Mouse (Mus musculus): ENCODE results near the gene Smim13. TPM values are rescaled to one million over a fixed set of nuclear protein-coding genes. Genes with fewer than 3 reads are reported as not detected.
"Not testable (repeated sequence)": the region's sequence is repeated elsewhere in the genome, so short reads cannot be mapped to it uniquely, and the experiment has no call there.

The Smim13 gene
- polyA plus RNA-seq, 1 experiment from 2014 or later: 30.0 TPM

DNA sequence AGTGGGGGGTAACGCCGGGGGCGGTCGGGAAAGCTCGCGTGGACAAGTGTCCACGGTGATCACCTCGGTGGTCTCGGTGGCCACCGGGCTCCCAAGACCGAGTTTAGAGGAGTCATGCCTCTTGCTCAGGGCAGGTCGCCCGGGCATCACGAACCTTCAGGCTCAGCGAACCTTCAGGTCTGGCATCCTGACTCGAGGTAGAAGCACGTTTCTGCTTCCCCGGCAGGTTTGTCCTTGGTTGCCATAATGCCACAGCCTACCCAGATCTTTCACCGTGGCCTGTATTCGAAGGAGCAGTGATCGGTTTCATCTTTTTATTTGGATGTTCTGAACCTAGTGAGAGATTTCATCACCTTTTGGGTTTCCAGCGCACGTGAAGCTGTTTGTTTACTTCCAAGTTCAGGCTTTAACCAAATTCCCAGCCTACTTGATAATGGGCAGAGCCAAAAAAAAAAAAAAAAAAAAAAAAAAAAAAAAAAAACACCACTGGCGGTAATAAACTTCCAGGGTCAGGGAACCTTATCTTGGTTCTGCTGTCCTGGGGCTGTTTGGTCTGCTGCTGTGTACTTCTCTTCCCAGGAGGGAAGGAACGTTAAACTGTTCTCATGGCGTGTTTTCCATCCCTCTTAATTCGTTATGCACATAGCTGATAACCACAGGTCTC lies 806 bp downstream of the Smim13 start:
- Histone ChIP-seq H3K4me2 (ENCODE audit: low read depth, low read length) (peak overlapping the region; percentile 57), H3K9me3 (ENCODE audit: control insufficient read depth, low read length) (no peaks in the 10 kb centered on the region), H3K27ac (ENCODE audit: low read depth, low read length) (peak overlapping the region; percentile 90), H3K4me3 (ENCODE audit: low read depth, low read length) (peak overlapping the region; percentile 77), H3K36me3 (ENCODE audit: control insufficient read depth, insufficient read depth, low read length) (no peaks in the 10 kb centered on the region), H3K9ac (replicated peaks; ENCODE audit: low read depth, low read length) (peak overlapping the region; percentile 89), H3K4me1 (ENCODE audit: control insufficient read depth, insufficient read depth, low read length) (no peaks in the 10 kb centered on the region), H3K27me3 (ENCODE audit: control insufficient read depth, insufficient read depth, low read length) (no peaks in the 10 kb centered on the region)
- no peak for ATAC-seq (ENCODE audit: low read depth)
- 2% methylated on average over 27 of the region's 27 CpGs for WGBS

DNA sequence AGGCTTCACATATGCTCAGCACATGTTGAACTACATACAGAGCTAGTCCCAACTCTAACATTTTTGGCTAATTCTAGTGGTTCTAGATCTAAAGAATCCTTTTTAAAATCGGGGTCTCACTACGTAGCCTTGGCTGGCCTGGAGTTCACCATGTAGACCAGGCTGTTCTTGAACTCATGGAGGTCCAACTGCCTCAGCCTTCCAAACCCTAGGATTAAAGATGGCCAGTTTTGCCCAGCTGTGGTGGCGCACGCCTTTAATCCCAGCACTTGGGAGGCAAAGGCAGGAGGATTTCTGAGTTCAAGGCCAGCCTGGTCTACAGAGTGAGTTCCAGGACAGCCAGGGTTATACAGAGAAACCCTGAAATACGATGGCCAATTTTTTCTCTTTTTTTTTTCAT lies 1.6 kb downstream of the Smim13 start:
- not testable (repeated sequence) for H3K9ac ChIP-seq (replicated peaks; ENCODE audit: low read depth, low read length); H3K4me1 ChIP-seq (ENCODE audit: control insufficient read depth, insufficient read depth, low read length); ATAC-seq (ENCODE audit: low read depth); H3K9me3 ChIP-seq (ENCODE audit: control insufficient read depth, low read length); H3K4me3 ChIP-seq (ENCODE audit: low read depth, low read length); H3K27me3 ChIP-seq (ENCODE audit: control insufficient read depth, insufficient read depth, low read length); H3K36me3 ChIP-seq (ENCODE audit: control insufficient read depth, insufficient read depth, low read length); H3K27ac ChIP-seq (ENCODE audit: low read depth, low read length)
- peak overlapping the region; percentile 57 for H3K4me2 ChIP-seq (ENCODE audit: low read depth, low read length)
- WGBS: 94% methylated on average over 5 of the region's 5 CpGs

DNA sequence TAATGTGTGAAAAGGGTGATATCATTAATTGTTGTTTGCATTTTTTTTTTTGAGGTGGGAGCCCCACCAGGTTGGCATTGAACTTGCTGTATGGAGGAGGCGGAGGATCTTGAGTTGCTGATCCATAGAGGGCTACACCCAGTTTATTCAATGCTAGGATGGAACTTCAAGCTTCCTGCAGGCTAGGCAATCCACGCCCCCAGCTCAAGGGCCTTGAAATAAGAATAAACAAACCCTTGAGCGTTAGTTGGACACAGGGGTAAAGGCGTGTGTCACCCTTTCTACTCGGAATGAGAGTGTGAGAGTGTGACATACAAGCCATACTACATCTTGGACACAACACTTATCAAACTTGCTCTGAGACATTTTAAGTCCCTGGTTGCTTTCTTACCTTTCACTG lies 2.0 kb downstream of the Smim13 start:
- whole genome bisulfite sequencing: 87% methylated on average over 5 of the region's 5 CpGs
- Histone ChIP-seq H3K4me3 (ENCODE audit: low read depth, low read length) (no peak overlapping the region), H3K4me2 (ENCODE audit: low read depth, low read length) (no peak overlapping the region), H3K27me3 (ENCODE audit: control insufficient read depth, insufficient read depth, low read length) (no peaks in the 10 kb centered on the region), H3K4me1 (ENCODE audit: control insufficient read depth, insufficient read depth, low read length) (no peaks in the 10 kb centered on the region), H3K9me3 (ENCODE audit: control insufficient read depth, low read length) (no peaks in the 10 kb centered on the region), H3K36me3 (ENCODE audit: control insufficient read depth, insufficient read depth, low read length) (no peaks in the 10 kb centered on the region), H3K9ac (replicated peaks; ENCODE audit: low read depth, low read length) (no peak overlapping the region), H3K27ac (ENCODE audit: low read depth, low read length) (no peak overlapping the region)
- ATAC-seq (ENCODE audit: low read depth): no peak

DNA sequence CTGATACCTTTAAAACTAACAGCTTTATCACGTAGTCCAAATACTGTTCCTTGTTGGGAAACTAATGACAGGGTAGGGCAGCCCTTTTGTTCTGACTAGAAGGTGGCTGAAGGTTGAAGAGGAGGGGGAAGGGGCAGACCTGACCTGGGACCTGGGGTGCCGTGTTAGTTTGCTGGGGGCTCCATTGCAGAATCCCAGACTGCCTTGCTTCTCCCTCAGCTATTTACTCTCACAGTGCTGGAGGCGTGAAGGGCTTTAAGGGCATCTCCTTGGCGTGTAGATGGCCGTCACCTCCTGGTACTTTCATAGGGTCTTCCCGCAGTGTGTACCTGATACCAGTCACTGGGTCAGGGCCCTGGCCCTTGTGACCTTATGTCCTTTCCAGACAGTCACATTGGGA lies 2.5 kb downstream of the Smim13 start:
- Histone ChIP-seq H3K4me3 (ENCODE audit: low read depth, low read length) (no peak overlapping the region), H3K27ac (ENCODE audit: low read depth, low read length) (no peak overlapping the region), H3K4me2 (ENCODE audit: low read depth, low read length) (no peak overlapping the region), H3K4me1 (ENCODE audit: control insufficient read depth, insufficient read depth, low read length) (no peaks in the 10 kb centered on the region), H3K9me3 (ENCODE audit: control insufficient read depth, low read length) (no peaks in the 10 kb centered on the region), H3K36me3 (ENCODE audit: control insufficient read depth, insufficient read depth, low read length) (no peaks in the 10 kb centered on the region), H3K9ac (replicated peaks; ENCODE audit: low read depth, low read length) (no peak overlapping the region), H3K27me3 (ENCODE audit: control insufficient read depth, insufficient read depth, low read length) (no peaks in the 10 kb centered on the region)
- ATAC-seq (ENCODE audit: low read depth): no peak
- WGBS: 90% methylated on average over 6 of the region's 6 CpGs

DNA sequence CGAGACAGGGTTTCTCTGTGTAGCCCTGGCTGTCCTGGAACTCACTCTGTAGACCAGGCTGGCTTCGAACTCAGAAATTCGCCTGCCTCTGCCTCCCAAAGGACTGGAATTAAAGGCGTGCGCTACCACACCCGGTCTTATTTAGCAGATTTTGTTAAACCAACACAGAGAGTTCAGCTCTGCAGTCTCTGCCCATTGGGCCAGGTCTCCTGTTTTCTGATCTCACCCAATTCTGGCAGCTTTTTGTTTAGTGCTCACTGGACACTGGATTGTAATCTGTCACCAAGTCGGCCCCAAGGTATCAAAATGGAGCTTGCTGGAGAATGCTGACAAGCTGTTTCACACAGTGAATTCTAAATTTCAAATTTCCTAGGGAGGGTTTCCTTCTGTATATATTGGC lies 3.1 kb downstream of the Smim13 start:
- no peaks in the 10 kb centered on the region for H3K9me3 ChIP-seq (ENCODE audit: control insufficient read depth, low read length)
- no peaks in the 10 kb centered on the region for H3K36me3 ChIP-seq (ENCODE audit: control insufficient read depth, insufficient read depth, low read length)
- H3K27me3 ChIP-seq (ENCODE audit: control insufficient read depth, insufficient read depth, low read length): no peaks in the 10 kb centered on the region
- H3K4me2 ChIP-seq (ENCODE audit: low read depth, low read length): no peak overlapping the region
- no peak for ATAC-seq (ENCODE audit: low read depth)
- no peak overlapping the region for H3K27ac ChIP-seq (ENCODE audit: low read depth, low read length)
- no peak overlapping the region for H3K9ac ChIP-seq (replicated peaks; ENCODE audit: low read depth, low read length)
- no peaks in the 10 kb centered on the region for H3K4me1 ChIP-seq (ENCODE audit: control insufficient read depth, insufficient read depth, low read length)
- whole genome bisulfite sequencing: 94% methylated on average over 7 of the region's 7 CpGs
- H3K4me3 ChIP-seq (ENCODE audit: low read depth, low read length): no peak overlapping the region

DNA sequence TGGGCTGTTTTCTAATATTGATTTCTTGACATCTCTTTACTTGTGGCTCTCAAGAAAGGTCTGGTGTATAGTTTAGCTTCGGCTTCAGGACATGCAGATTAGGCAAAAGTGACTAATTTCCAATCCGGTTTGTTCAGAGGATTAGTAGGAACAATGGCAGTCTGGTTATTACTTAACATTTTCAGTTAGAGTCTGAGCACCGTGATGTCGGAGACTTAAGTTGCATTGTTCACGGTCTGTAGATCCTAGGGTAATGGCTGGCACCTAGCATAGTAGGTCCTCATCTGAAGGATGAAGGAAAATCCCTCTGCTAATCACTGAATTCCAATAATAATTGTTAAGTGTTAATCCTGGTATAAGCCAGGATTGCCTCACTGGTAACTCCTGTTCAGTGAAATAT lies 6.5 kb downstream of the Smim13 start:
- no peaks in the 10 kb centered on the region for H3K27me3 ChIP-seq (ENCODE audit: control insufficient read depth, insufficient read depth, low read length)
- no peak overlapping the region for H3K27ac ChIP-seq (ENCODE audit: low read depth, low read length)
- WGBS: 94% methylated on average over 5 of the region's 5 CpGs
- no peaks in the 10 kb centered on the region for H3K36me3 ChIP-seq (ENCODE audit: control insufficient read depth, insufficient read depth, low read length)
- H3K9ac ChIP-seq (replicated peaks; ENCODE audit: low read depth, low read length): no peak overlapping the region
- H3K9me3 ChIP-seq (ENCODE audit: control insufficient read depth, low read length): no peaks in the 10 kb centered on the region
- ATAC-seq (ENCODE audit: low read depth): no peak
- no peaks in the 10 kb centered on the region for H3K4me1 ChIP-seq (ENCODE audit: control insufficient read depth, insufficient read depth, low read length)
- no peak overlapping the region for H3K4me3 ChIP-seq (ENCODE audit: low read depth, low read length)
- H3K4me2 ChIP-seq (ENCODE audit: low read depth, low read length): no peak overlapping the region

DNA sequence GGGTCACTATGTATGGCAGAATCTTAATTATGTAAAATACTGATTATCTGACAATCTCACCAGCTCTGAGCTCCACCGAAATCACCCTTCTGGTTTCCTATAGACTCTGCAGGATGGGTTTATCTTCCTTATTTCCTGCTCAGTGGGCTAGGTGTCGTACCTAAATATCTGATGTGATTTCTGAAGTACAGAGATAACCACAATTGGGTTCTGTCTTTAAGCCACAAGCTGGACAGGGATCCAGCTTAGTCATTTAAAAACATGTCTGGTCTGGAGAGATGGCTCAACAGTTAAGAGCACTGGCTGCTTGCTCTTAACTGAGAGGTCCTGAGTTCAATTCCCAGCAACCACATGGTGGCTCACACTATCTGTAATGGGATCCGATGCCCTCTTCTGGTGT lies 7.3 kb downstream of the Smim13 start:
- Histone ChIP-seq H3K36me3 (ENCODE audit: control insufficient read depth, insufficient read depth, low read length) (no peaks in the 10 kb centered on the region), H3K9ac (replicated peaks; ENCODE audit: low read depth, low read length) (no peak overlapping the region), H3K27me3 (ENCODE audit: control insufficient read depth, insufficient read depth, low read length) (no peaks in the 10 kb centered on the region), H3K9me3 (ENCODE audit: control insufficient read depth, low read length) (no peaks in the 10 kb centered on the region), H3K4me2 (ENCODE audit: low read depth, low read length) (no peak overlapping the region), H3K4me3 (ENCODE audit: low read depth, low read length) (no peak overlapping the region), H3K4me1 (ENCODE audit: control insufficient read depth, insufficient read depth, low read length) (no peaks in the 10 kb centered on the region), H3K27ac (ENCODE audit: low read depth, low read length) (no peak overlapping the region)
- no peak for ATAC-seq (ENCODE audit: low read depth)
- WGBS: 95% methylated on average over 3 of the region's 3 CpGs

DNA sequence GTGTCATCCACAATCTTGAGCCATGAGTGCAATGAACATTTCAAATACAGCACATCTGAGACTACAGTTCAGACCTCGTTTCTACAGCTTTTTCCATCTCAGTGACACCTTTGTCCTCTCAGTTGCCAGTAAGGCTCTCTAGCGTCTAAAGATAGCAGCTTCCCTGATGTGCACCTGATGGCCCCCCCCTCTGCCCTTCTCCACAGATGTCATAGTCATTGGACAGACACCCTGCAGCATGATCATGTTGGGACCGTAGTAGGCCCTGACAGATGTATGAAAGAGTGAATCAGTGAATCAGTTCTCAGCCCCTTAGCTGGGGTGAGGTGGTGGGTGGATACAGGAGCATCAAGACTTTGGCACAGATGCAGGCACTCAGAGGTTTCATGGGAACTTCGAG lies 8.2 kb downstream of the Smim13 start:
- WGBS: 91% methylated on average over 4 of the region's 4 CpGs
- ATAC-seq (ENCODE audit: low read depth): no peak
- no peak overlapping the region for H3K4me3 ChIP-seq (ENCODE audit: low read depth, low read length)
- H3K27ac ChIP-seq (ENCODE audit: low read depth, low read length): no peak overlapping the region
- H3K27me3 ChIP-seq (ENCODE audit: control insufficient read depth, insufficient read depth, low read length): no peaks in the 10 kb centered on the region
- no peaks in the 10 kb centered on the region for H3K4me1 ChIP-seq (ENCODE audit: control insufficient read depth, insufficient read depth, low read length)
- no peaks in the 10 kb centered on the region for H3K9me3 ChIP-seq (ENCODE audit: control insufficient read depth, low read length)
- no peak overlapping the region for H3K9ac ChIP-seq (replicated peaks; ENCODE audit: low read depth, low read length)
- no peak overlapping the region for H3K4me2 ChIP-seq (ENCODE audit: low read depth, low read length)
- H3K36me3 ChIP-seq (ENCODE audit: control insufficient read depth, insufficient read depth, low read length): no peaks in the 10 kb centered on the region

DNA sequence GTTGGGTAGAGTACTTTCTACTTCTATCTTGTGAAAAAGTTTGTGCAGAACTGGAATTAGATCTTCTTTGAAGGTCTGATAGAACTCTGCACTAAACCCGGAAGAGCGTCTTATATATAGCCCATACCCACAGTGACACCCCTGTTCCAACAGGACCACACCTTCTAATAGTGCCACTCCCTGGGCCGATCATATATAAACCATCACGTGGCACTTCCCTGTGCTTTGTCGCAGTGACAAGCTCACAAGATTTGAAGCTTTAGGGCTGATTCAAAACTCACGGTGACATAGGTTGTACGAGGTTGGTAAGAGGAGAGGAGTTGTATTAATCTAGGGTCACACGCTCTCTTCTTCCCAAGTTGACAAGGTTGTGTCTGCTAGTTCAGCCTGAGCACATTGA lies 12.0 kb downstream of the Smim13 start:
- H3K4me1 ChIP-seq (ENCODE audit: control insufficient read depth, insufficient read depth, low read length); H3K27ac ChIP-seq (ENCODE audit: low read depth, low read length); ATAC-seq (ENCODE audit: low read depth); H3K4me3 ChIP-seq (ENCODE audit: low read depth, low read length); H3K4me2 ChIP-seq (ENCODE audit: low read depth, low read length); H3K36me3 ChIP-seq (ENCODE audit: control insufficient read depth, insufficient read depth, low read length); H3K9ac ChIP-seq (replicated peaks; ENCODE audit: low read depth, low read length); H3K27me3 ChIP-seq (ENCODE audit: control insufficient read depth, insufficient read depth, low read length); H3K9me3 ChIP-seq (ENCODE audit: control insufficient read depth, low read length): not testable (repeated sequence)
- 96% methylated on average over 8 of the region's 8 CpGs for WGBS
